Mouse (Mus musculus) embryonic facial prominence, embryonic 12.5 days (tissue): ENCODE data around the gene Ly6g5c. TPM values are rescaled to one million over a fixed set of nuclear protein-coding genes. Genes with fewer than 3 reads are reported as not detected.

Experiments
- ATAC-seq: fragments of 200-750 bp; cut with Nextera tagmentation; 2 replicates; pipeline ENCODE4 v1.8.0; 2017; ENCODE audit not compliant: insufficient number of reproducible peaks, insufficient read depth, low FRiP score, low TSS enrichment
- H3K27ac ChIP-seq: fragments of 300-500 bp; sonication (generic); 2 replicates; pipeline ENCODE4 v1.5.1; 2016; ENCODE audit warnings: mild to moderate bottlenecking
- H3K27me3 ChIP-seq: fragments of 300-500 bp; sonication (generic); 2 replicates; pipeline ENCODE4 v1.6.1; 2016; ENCODE audit warnings: mild to moderate bottlenecking, moderate library complexity
- H3K36me3 ChIP-seq: fragments of 300-500 bp; sonication (generic); 2 replicates; pipeline ENCODE4 v1.6.1; 2016; ENCODE audit warnings: mild to moderate bottlenecking
- H3K4me1 ChIP-seq: fragments of 300-500 bp; sonication (generic); 2 replicates; pipeline ENCODE4 v1.6.1; 2016
- H3K4me2 ChIP-seq: fragments of 300-500 bp; sonication (generic); replicated peaks from 2 replicates; pipeline ENCODE4 v1.6.1; 2016; ENCODE audit warnings: mild to moderate bottlenecking, moderate library complexity
- H3K4me3 ChIP-seq: fragments of 300-500 bp; sonication (generic); 2 replicates; pipeline ENCODE4 v1.5.1; 2016; ENCODE audit warnings: mild to moderate bottlenecking
- H3K9ac ChIP-seq: fragments of 300-500 bp; sonication (generic); 2 replicates; pipeline ENCODE4 v1.6.1; 2016; ENCODE audit warnings: mild to moderate bottlenecking, moderate library complexity
- H3K9me3 ChIP-seq: fragments of 300-500 bp; sonication (generic); 2 replicates; pipeline ENCODE4 v1.6.1; 2016; ENCODE audit warnings: mild to moderate bottlenecking, moderate library complexity
- WGBS: fragments of 180-500 bp; shearing (Covaris S2); methylation state at CpG from one replicate; pipeline ENCODE4 v1.1.7; 2016; 5-methylcytosine and 5-hydroxymethylcytosine counted together
- polyA plus RNA-seq: library from polyadenylated mRNA; unstranded; fragments of >200 nt; fragmentation: Nextera tagmentation; extraction: Ambion mirVana; gene quantifications from 2 replicates; pipeline ENCODE4 v1.2.1, GENCODE M21; 2016

Gene Ly6g5c
- polyA plus RNA-seq, 1 experiment from 2014 or later = not detected

GRCm38 (mm10) chr17:35153931-35154330 is 45.9 kb downstream of the Ly6g5c start:
- peak overlapping the region; percentile 64 for H3K27ac ChIP-seq
- WGBS = 59% methylated on average over 4 of the region's 4 CpGs
- ATAC-seq = no peak

DNA sequence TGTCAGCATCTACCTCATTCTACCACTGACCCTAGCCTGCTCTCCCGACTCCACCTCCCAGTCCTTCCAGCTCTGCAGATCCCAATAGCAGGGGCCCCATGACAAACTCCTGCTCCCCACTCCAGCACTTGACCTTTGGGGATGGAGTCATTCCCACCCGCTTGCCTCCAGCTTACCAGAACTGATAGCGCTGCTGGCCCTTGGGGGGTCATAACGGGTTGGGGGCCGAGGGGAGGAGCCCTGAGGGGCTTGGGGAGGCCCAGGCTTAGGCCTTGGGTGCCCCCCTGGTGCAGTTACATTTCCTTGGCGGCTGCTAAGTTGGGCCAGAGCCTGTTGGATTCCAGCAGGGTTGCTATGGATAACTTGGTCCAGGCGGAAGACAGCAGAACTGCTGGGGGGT is 46.5 kb downstream of the Ly6g5c start:
- H3K9ac ChIP-seq = no peak overlapping the region
- ATAC-seq = no peak
- no peak overlapping the region for H3K4me3 ChIP-seq
- peak overlapping the region; percentile 64 for H3K27ac ChIP-seq
- no peak overlapping the region for H3K4me2 ChIP-seq
- no peaks in the 10 kb centered on the region for H3K9me3 ChIP-seq
- 82% methylated on average over 7 of the region's 7 CpGs for WGBS
- peaks cover 12% of the 10 kb centered on the region for H3K4me1 ChIP-seq
- peaks cover 98% of the 10 kb centered on the region for H3K36me3 ChIP-seq
- H3K27me3 ChIP-seq = no peaks in the 10 kb centered on the region

More at GRCm38 (mm10) chr17:35153931-35154330, 45.9 kb downstream of the Ly6g5c start:
- peaks cover 98% of the 10 kb centered on the region for H3K36me3 ChIP-seq
- no peak overlapping the region for H3K4me2 ChIP-seq
- peaks cover 12% of the 10 kb centered on the region for H3K4me1 ChIP-seq
- no peak overlapping the region for H3K9ac ChIP-seq
- no peak overlapping the region for H3K4me3 ChIP-seq
- H3K27me3 ChIP-seq = no peaks in the 10 kb centered on the region
- no peaks in the 10 kb centered on the region for H3K9me3 ChIP-seq

DNA sequence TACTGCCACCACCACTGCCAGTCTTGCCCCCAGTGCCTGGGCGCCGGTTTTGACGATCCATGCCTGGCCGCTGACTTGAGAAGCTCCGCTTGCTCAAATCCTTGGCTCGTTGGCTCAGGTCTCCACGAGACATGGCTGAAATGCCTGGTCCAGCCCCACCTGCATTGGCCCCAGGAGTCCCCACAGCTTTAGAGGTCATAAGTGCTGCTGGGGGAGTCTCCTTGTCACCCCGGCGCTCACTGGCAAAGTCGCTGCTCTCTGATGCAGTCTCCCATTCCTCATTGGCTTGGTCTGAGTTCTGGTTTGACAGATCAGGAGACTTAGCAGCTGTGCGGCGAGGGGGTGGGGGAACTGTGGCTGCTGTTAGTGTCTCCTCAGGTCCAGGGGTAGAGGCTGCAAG is 47.4 kb downstream of the Ly6g5c start:
- H3K27me3 ChIP-seq = no peaks in the 10 kb centered on the region
- H3K36me3 ChIP-seq = peaks cover 98% of the 10 kb centered on the region
- H3K4me3 ChIP-seq = no peak overlapping the region
- no peak overlapping the region for H3K9ac ChIP-seq
- peaks cover 12% of the 10 kb centered on the region for H3K4me1 ChIP-seq
- H3K4me2 ChIP-seq = no peak overlapping the region
- ATAC-seq = no peak
- no peak overlapping the region for H3K27ac ChIP-seq
- H3K9me3 ChIP-seq = no peaks in the 10 kb centered on the region
- 90% methylated on average over 12 of the region's 12 CpGs for WGBS

- H3K4me1 ChIP-seq = peaks cover 12% of the 10 kb centered on the region
- no peak overlapping the region for H3K4me2 ChIP-seq
- H3K4me3 ChIP-seq = no peak overlapping the region
- no peak overlapping the region for H3K9ac ChIP-seq
- peaks cover 100% of the 10 kb centered on the region for H3K36me3 ChIP-seq
- no peak overlapping the region for H3K27ac ChIP-seq
- no peak; the same call in 1 of the 2 replicates for ATAC-seq
- no peaks in the 10 kb centered on the region for H3K27me3 ChIP-seq
- no peaks in the 10 kb centered on the region for H3K9me3 ChIP-seq
- 93% methylated on average over 33 of the region's 33 CpGs for WGBS
Observed at GRCm38 (mm10) chr17:35156461-35157200, 48.6 kb downstream of the Ly6g5c start.

DNA sequence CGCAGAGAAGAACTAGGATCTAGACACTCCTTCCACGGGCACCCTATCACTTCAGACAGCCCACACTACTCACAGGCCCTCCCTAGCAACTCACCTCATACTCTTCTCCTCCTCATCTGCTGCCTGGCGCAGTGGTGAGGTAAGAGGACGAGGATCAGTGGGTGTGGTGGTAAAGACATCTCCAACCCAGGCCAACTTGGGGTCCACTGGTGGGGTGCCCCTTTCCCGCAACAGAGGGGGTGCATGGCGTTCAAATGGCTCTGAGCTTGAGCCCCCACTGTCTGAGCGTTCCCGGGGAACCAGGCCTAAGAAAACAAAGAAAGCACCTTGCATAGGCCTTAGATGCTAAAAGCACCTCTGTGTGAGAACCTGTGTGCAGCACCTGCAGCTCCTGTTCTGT is 49.2 kb downstream of the Ly6g5c start:
- Histone ChIP-seq H3K27me3 (no peaks in the 10 kb centered on the region), H3K36me3 (peaks cover 100% of the 10 kb centered on the region), H3K27ac (no peak overlapping the region), H3K9me3 (no peaks in the 10 kb centered on the region), H3K4me2 (no peak overlapping the region), H3K9ac (no peak overlapping the region), H3K4me3 (no peak overlapping the region), H3K4me1 (peaks cover 16% of the 10 kb centered on the region)
- 92% methylated on average over 8 of the region's 8 CpGs for WGBS
- ATAC-seq = no peak

DNA sequence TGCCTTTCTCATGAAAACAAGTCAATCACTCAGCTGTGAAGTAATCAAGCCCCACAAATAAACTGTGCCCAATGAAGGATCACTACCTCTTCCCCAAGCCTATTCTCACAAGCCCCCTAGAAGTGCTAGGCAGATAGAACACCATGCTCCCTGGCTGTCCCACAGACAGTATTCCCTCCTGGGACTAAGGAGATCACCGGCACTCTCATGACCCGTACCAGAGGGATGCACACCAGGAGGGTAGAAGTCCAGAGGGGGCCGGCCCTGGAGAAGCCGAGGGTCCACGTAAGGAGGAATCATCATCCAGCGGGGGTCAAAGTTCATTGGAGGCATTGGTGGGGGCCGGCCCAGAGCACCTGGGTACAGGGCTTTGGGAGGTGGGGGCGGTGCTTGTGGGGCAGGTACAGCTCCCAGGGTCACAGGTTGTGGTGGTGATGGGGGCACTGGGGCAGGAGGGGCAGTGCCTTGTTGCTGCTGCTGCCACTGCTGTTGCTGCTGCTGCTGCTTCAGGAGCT is 49.6 kb downstream of the Ly6g5c start:
- no peak overlapping the region for H3K27ac ChIP-seq
- H3K4me2 ChIP-seq = no peak overlapping the region
- peak; percentile 20; the same call in 1 of the 2 replicates for ATAC-seq
- H3K4me1 ChIP-seq = peaks cover 20% of the 10 kb centered on the region
- 96% methylated on average over 8 of the region's 8 CpGs for WGBS
- no peaks in the 10 kb centered on the region for H3K9me3 ChIP-seq
- no peak overlapping the region for H3K4me3 ChIP-seq
- H3K27me3 ChIP-seq = no peaks in the 10 kb centered on the region
- H3K9ac ChIP-seq = no peak overlapping the region
- peaks cover 96% of the 10 kb centered on the region for H3K36me3 ChIP-seq

DNA sequence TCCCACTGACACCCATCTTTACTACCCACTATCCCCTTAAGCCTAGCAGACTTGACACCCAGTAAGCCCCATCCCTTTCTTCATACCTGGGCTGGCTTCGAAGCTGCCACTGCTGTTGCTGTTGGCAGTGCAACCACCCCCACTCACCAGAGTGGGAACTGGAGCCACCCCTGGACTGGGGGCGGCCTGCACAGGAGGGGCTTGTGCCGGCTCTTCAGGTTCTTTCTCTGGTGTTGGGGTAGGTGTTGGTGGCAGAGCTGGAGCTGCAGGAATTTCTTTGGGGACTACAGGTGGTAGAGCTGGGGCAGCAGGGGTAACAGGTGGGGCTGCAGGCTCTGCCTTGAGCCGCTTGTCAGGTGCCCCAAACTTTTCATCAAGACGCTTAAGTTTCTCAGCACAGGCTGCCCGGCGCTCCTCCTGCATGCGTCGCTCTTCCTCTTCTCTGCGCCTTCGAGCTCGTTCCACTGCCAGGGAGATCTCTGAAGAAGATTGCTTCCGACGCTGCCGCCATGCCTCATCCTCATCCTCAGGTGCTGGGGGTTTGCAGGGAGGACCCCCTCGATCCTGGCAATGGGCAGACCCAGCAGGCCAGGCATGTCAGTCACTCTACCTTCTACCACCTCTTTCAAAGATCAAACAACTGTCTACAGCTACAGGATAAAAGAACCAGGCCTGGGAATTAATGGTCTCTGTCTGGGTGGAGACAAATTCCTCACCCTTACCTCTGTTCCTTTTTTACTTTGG is 50.9 kb downstream of the Ly6g5c start:
- Histone ChIP-seq H3K4me2 (no peak overlapping the region), H3K36me3 (peaks cover 83% of the 10 kb centered on the region), H3K27me3 (no peaks in the 10 kb centered on the region), H3K9me3 (no peaks in the 10 kb centered on the region), H3K4me1 (peaks cover 24% of the 10 kb centered on the region), H3K27ac (no peak overlapping the region), H3K4me3 (no peak overlapping the region), H3K9ac (no peak overlapping the region)
- ATAC-seq = no peak
- 93% methylated on average over 16 of the region's 16 CpGs for WGBS

DNA sequence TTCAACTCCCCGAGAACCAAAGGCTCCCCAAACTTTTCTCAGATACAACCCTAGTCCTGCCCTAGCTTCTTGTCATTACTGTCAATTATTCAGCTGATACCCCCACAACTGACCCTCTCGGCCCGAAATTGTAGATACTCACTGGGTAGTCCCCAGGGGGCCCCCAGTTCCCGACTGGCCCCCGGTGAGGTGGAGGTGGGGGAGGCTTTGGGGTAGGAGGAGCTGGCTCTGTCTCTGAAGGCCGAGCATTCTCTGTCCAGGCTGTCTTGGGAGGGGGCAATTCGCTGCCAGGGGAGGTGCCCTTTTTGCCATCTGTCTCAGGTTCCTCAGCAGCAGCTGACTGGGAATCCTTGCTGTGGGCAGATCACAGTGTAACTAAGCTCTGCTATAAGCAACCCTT is 51.6 kb downstream of the Ly6g5c start:
- no peak for ATAC-seq

GRCm38 (mm10) chr17:35161421-35161820 is 53.3 kb downstream of the Ly6g5c start:
- H3K9me3 ChIP-seq = no peaks in the 10 kb centered on the region
- no peaks in the 10 kb centered on the region for H3K27me3 ChIP-seq
- no peak overlapping the region for H3K4me3 ChIP-seq
- H3K27ac ChIP-seq = no peak overlapping the region
- H3K36me3 ChIP-seq = peaks cover 59% of the 10 kb centered on the region
- WGBS = 87% methylated on average over 11 of the region's 11 CpGs
- peaks cover 16% of the 10 kb centered on the region for H3K4me1 ChIP-seq
- H3K4me2 ChIP-seq = peak overlapping the region; percentile 95; the same call in 1 of the 2 replicates
- H3K9ac ChIP-seq = no peak overlapping the region
- ATAC-seq = no peak

More for the DNA sequence above, 51.6 kb downstream of the Ly6g5c start:
- 82% methylated on average over 7 of the region's 7 CpGs for whole genome bisulfite sequencing
- no peak overlapping the region for H3K4me3 ChIP-seq
- H3K9ac ChIP-seq = no peak overlapping the region
- H3K4me2 ChIP-seq = no peak overlapping the region
- peaks cover 77% of the 10 kb centered on the region for H3K36me3 ChIP-seq
- H3K27me3 ChIP-seq = no peaks in the 10 kb centered on the region
- H3K4me1 ChIP-seq = peaks cover 22% of the 10 kb centered on the region
- no peak overlapping the region for H3K27ac ChIP-seq
- H3K9me3 ChIP-seq = no peaks in the 10 kb centered on the region

Other genes with a start within 250 kb of the Ly6g5c start
- 1.1 and 1.7 TPM in 2 replicates for gene Cfb, start 245.8 kb upstream of the Ly6g5c start, polyA plus RNA-seq
- 8.6 and 8.9 TPM in 2 replicates for gene Zbtb12, start 228.8 kb upstream of the Ly6g5c start, polyA plus RNA-seq
- gene Gm20547, start 226.2 kb upstream of the Ly6g5c start, polyA plus RNA-seq = 0.31 TPM in 1 of 2 replicates, not detected in the other
- 1.2 and 2.5 TPM in 2 replicates for gene C2, start 210.0 kb upstream of the Ly6g5c start, polyA plus RNA-seq
- 111 and 121 TPM in 2 replicates for gene Ehmt2, start 209.8 kb upstream of the Ly6g5c start, polyA plus RNA-seq
- 0.29 TPM in 1 of 2 replicates, not detected in the other for gene Slc44a4, start 193.8 kb upstream of the Ly6g5c start, polyA plus RNA-seq
- gene Neu1, start 177.0 kb upstream of the Ly6g5c start, polyA plus RNA-seq = 19.2 and 20.8 TPM in 2 replicates
- 0.33 and 0.36 TPM in 2 replicates for gene Hspa1b, start 149.0 kb upstream of the Ly6g5c start, polyA plus RNA-seq
- gene Gm20481, start 138.4 kb upstream of the Ly6g5c start, polyA plus RNA-seq = not detected in 2 replicates
- 4.2 and 4.9 TPM in 2 replicates for gene Hspa1a, start 136.1 kb upstream of the Ly6g5c start, polyA plus RNA-seq
- gene Hspa1l, start 135.6 kb upstream of the Ly6g5c start, polyA plus RNA-seq = 0.84 and 0.99 TPM in 2 replicates
- 212 and 230 TPM in 2 replicates for gene Lsm2, start 126.4 kb upstream of the Ly6g5c start, polyA plus RNA-seq
- 150 and 160 TPM in 2 replicates for gene Vars, start 107.3 kb upstream of the Ly6g5c start, polyA plus RNA-seq
- gene Vwa7, start 91.7 kb upstream of the Ly6g5c start, polyA plus RNA-seq = 0.20 and 0.25 TPM in 2 replicates
- gene Sapcd1, start 80.3 kb upstream of the Ly6g5c start, polyA plus RNA-seq = 8.7 and 9.5 TPM in 2 replicates
- 3.7 and 4.2 TPM in 2 replicates for gene Msh5, start 61.5 kb upstream of the Ly6g5c start, polyA plus RNA-seq
- gene Clic1, start 58.3 kb upstream of the Ly6g5c start, polyA plus RNA-seq = 205 and 211 TPM in 2 replicates
- gene Ddah2, start 49.2 kb upstream of the Ly6g5c start, polyA plus RNA-seq = 471 and 492 TPM in 2 replicates
- not detected in 2 replicates for gene Ly6g6c, start 42.9 kb upstream of the Ly6g5c start, polyA plus RNA-seq
- gene Mpig6b, start 42.1 kb upstream of the Ly6g5c start, polyA plus RNA-seq = 0.61 and 0.99 TPM in 2 replicates
- gene Ly6g6e, start 31.4 kb upstream of the Ly6g5c start, polyA plus RNA-seq = 1.1 and 1.3 TPM in 2 replicates
- 0.68 TPM in 1 of 2 replicates, not detected in the other for gene Ly6g6d, start 30.2 kb upstream of the Ly6g5c start, polyA plus RNA-seq
- 0.27 and 0.65 TPM in 2 replicates for gene Ly6g6f, start 22.7 kb upstream of the Ly6g5c start, polyA plus RNA-seq
- gene Abhd16a, start 19.0 kb upstream of the Ly6g5c start, polyA plus RNA-seq = 83.3 and 86.7 TPM in 2 replicates
- 0.82 and 1.0 TPM in 2 replicates for gene Ly6g5b, start 7.1 kb downstream of the Ly6g5c start, polyA plus RNA-seq
- 22.4 and 25.5 TPM in 2 replicates for gene Gpank1, start 13.2 kb downstream of the Ly6g5c start, polyA plus RNA-seq
- gene Csnk2b, start 13.8 kb downstream of the Ly6g5c start, polyA plus RNA-seq = 254 and 259 TPM in 2 replicates
- gene D17H6S53E, start 18.1 kb downstream of the Ly6g5c start, polyA plus RNA-seq = 9.3 and 10.7 TPM in 2 replicates
- gene Apom, start 23.8 kb downstream of the Ly6g5c start, polyA plus RNA-seq = 0.46 and 0.49 TPM in 2 replicates
- 73.3 and 74.0 TPM in 2 replicates for gene Bag6, start 26.9 kb downstream of the Ly6g5c start, polyA plus RNA-seq
- 225 and 230 TPM in 2 replicates for gene Prrc2a, start 56.6 kb downstream of the Ly6g5c start, polyA plus RNA-seq
- gene Aif1, start 67.8 kb downstream of the Ly6g5c start, polyA plus RNA-seq = 7.0 and 7.3 TPM in 2 replicates
- gene Lst1, start 80.2 kb downstream of the Ly6g5c start, polyA plus RNA-seq = 5.9 and 7.7 TPM in 2 replicates
- 0.95 and 0.98 TPM in 2 replicates for gene Ltb, start 86.2 kb downstream of the Ly6g5c start, polyA plus RNA-seq
- 0.15 and 0.25 TPM in 2 replicates for gene Tnf, start 93.7 kb downstream of the Ly6g5c start, polyA plus RNA-seq
- gene Lta, start 97.1 kb downstream of the Ly6g5c start, polyA plus RNA-seq = 0.22 and 0.27 TPM in 2 replicates
- 1.0 TPM in 1 of 2 replicates, not detected in the other for gene Gm16181, start 112.6 kb downstream of the Ly6g5c start, polyA plus RNA-seq
- 4.5 and 5.5 TPM in 2 replicates for gene Atp6v1g2, start 125.4 kb downstream of the Ly6g5c start, polyA plus RNA-seq
- 13.0 and 13.3 TPM in 2 replicates for gene Nfkbil1, start 127.5 kb downstream of the Ly6g5c start, polyA plus RNA-seq
- gene Ddx39b, start 133.5 kb downstream of the Ly6g5c start, polyA plus RNA-seq = 572 and 587 TPM in 2 replicates
- 20.8 and 21.5 TPM in 2 replicates for gene H2-D1, start 154.5 kb downstream of the Ly6g5c start, polyA plus RNA-seq
- gene H2-Q1, start 212.1 kb downstream of the Ly6g5c start, polyA plus RNA-seq = not detected in 2 replicates
- 0.38 and 0.40 TPM in 2 replicates for gene H2-Q2, start 234.0 kb downstream of the Ly6g5c start, polyA plus RNA-seq